Mouse (Mus musculus) olfactory bulb, adult 2 months (tissue): ENCODE data around the gene Misp. TPM values are rescaled to one million over a fixed set of nuclear protein-coding genes. Genes with fewer than 3 reads are reported as not detected.

ENCODE experiments used
- H3K27ac ChIP-seq: fragments of 200-500 bp; 2 replicates; pipeline ENCODE4 v1.5.1; 2012; ENCODE audit warnings: low read depth, low read length; ENCODE audit not compliant: insufficient read depth
- H3K4me1 ChIP-seq: fragments of 200-500 bp; 2 replicates; pipeline ENCODE4 v1.6.1; 2012; ENCODE audit warnings: low read length; ENCODE audit not compliant: control insufficient read depth, insufficient read depth
- H3K4me3 ChIP-seq: fragments of 200-500 bp; 2 replicates; pipeline ENCODE4 v1.5.1; 2012; ENCODE audit warnings: mild to moderate bottlenecking, low read depth, low read length, moderate library complexity; ENCODE audit not compliant: insufficient read depth
- CTCF ChIP-seq: fragments of 200-500 bp; IDR thresholded peaks from 2 replicates; pipeline ENCODE4 v1.5.1; 2012; ENCODE audit warnings: low read depth, mild to moderate bottlenecking, low read length, moderate library complexity; ENCODE audit not compliant: insufficient read depth
- POLR2A ChIP-seq: fragments of 200-500 bp; IDR thresholded peaks from 2 replicates; pipeline ENCODE4 v1.6.1; 2012; ENCODE audit warnings: mild to moderate bottlenecking, low read depth, low read length, moderate library complexity; ENCODE audit not compliant: insufficient read depth
- WGBS: fragments of 180-500 bp; shearing (Covaris S2); methylation state at CpG from one replicate; pipeline ENCODE4 v1.1.7; 2018; 5-methylcytosine and 5-hydroxymethylcytosine counted together
- polyA plus RNA-seq: library from polyadenylated mRNA; stranded (reverse); fragments of >200 nt; gene quantifications from 2 replicates; pipeline ENCODE4 v1.2.4, GENCODE M21; 2012; ENCODE audit warnings: low replicate concordance; ENCODE audit not compliant: missing spikeins, insufficient read depth, insufficient read length

The Misp gene
- polyA plus RNA-seq, 1 experiment: not detected

- H3K4me3 ChIP-seq: no peak overlapping the region
- 81% methylated on average over 12 of the region's 12 CpGs for WGBS
- TF ChIP-seq POLR2A (no peak), CTCF (no peak)
- H3K27ac ChIP-seq: no peak overlapping the region
- peaks cover 7% of the 10 kb centered on the region; the same call in 1 of the 2 replicates for H3K4me1 ChIP-seq
Observed at GRCm38 (mm10) chr10:79815671-79816494, 4.9 kb upstream of the Misp start.

- Histone ChIP-seq H3K4me3 (no peak overlapping the region), H3K4me1 (peaks cover 4% of the 10 kb centered on the region; the same call in 1 of the 2 replicates), H3K27ac (no peak overlapping the region)
- 75% methylated on average over 2 of the region's 2 CpGs for WGBS
- TF ChIP-seq POLR2A (no peak), CTCF (no peak)
Observed at GRCm38 (mm10) chr10:79817111-79817510, 3.7 kb upstream of the Misp start.

GRCm38 (mm10) chr10:79818225-79818624 lies 2.6 kb upstream of the Misp start:
- TF ChIP-seq CTCF (no peak), POLR2A (no peak)
- H3K4me1 ChIP-seq: 0 out of 2 replicates have a peak, but pooled peaks cover 4% of the 10 kb centered on the region
- H3K27ac ChIP-seq: no peak overlapping the region
- WGBS: 78% methylated on average over 4 of the region's 4 CpGs
- no peak overlapping the region for H3K4me3 ChIP-seq

GRCm38 (mm10) chr10:79819606-79820005 lies 1.2 kb upstream of the Misp start:
- H3K27ac ChIP-seq: no peak overlapping the region
- TF ChIP-seq CTCF (no peak), POLR2A (no peak)
- WGBS: 92% methylated on average over 17 of the region's 17 CpGs
- H3K4me3 ChIP-seq: no peak overlapping the region
- 0 out of 2 replicates have a peak, but pooled peaks cover 4% of the 10 kb centered on the region for H3K4me1 ChIP-seq

GRCm38 (mm10) chr10:79820277-79820676 lies 512 bp upstream of the Misp start:
- 84% methylated on average over 8 of the region's 8 CpGs for WGBS
- no peak overlapping the region for H3K27ac ChIP-seq
- no peak overlapping the region for H3K4me3 ChIP-seq
- 0 out of 2 replicates have a peak, but pooled peaks cover 4% of the 10 kb centered on the region for H3K4me1 ChIP-seq
- no peak for TF ChIP-seq POLR2A

- TF ChIP-seq POLR2A (no peak), CTCF (no peak)
- Histone ChIP-seq H3K27ac (no peak overlapping the region), H3K4me1 (0 out of 2 replicates have a peak, but pooled peaks cover 4% of the 10 kb centered on the region), H3K4me3 (no peak overlapping the region)
- WGBS: 86% methylated on average over 12 of the region's 12 CpGs
Observed at GRCm38 (mm10) chr10:79821731-79822130, 942 bp downstream of the Misp start.

GRCm38 (mm10) chr10:79822372-79822771 lies 1.6 kb downstream of the Misp start:
- TF ChIP-seq CTCF (no peak), POLR2A (no peak)
- Histone ChIP-seq H3K27ac (no peak overlapping the region), H3K4me3 (no peak overlapping the region), H3K4me1 (0 out of 2 replicates have a peak, but pooled peaks cover 4% of the 10 kb centered on the region)
- 37% methylated on average over 17 of the region's 17 CpGs for WGBS

GRCm38 (mm10) chr10:79823011-79823410 lies 2.2 kb downstream of the Misp start:
- no peak overlapping the region for H3K4me3 ChIP-seq
- H3K27ac ChIP-seq: no peak overlapping the region; the same call in 1 of the 2 replicates
- WGBS: 74% methylated on average over 6 of the region's 6 CpGs
- H3K4me1 ChIP-seq: 0 out of 2 replicates have a peak, but pooled peaks cover 4% of the 10 kb centered on the region
- TF ChIP-seq CTCF (no peak), POLR2A (no peak)

- Histone ChIP-seq H3K4me3 (no peak overlapping the region), H3K27ac (no peak overlapping the region), H3K4me1 (0 out of 2 replicates have a peak, but pooled peaks cover 4% of the 10 kb centered on the region)
- 69% methylated on average over 6 of the region's 6 CpGs for WGBS
- TF ChIP-seq CTCF: no peak
- TF ChIP-seq POLR2A: no peak
Observed at GRCm38 (mm10) chr10:79824413-79824812, 3.6 kb downstream of the Misp start.
